Mouse (Mus musculus) stomach, embryonic 15.5 days (tissue): ENCODE measurements around the gene Ahsa1. TPM values are rescaled to one million over a fixed set of nuclear protein-coding genes. Genes with fewer than 3 reads are reported as not detected.
"Not testable (repeated sequence)": the region's sequence is repeated elsewhere in the genome, so short reads cannot be mapped to it uniquely, and the experiment has no call there.

Experiments used
- ATAC-seq: fragments of 200-750 bp; cut with Nextera tagmentation; 2 replicates; pipeline ENCODE4 v1.8.0; 2017; ENCODE audit warnings: low read depth, moderate number of reproducible peaks, moderate TSS enrichment; ENCODE audit not compliant: insufficient read depth, low FRiP score
- H3K27ac ChIP-seq: fragments of 300-500 bp; sonication (generic); 2 replicates; pipeline ENCODE4 v1.5.1; 2015; ENCODE audit warnings: mild to moderate bottlenecking, inconsistent platforms
- H3K27me3 ChIP-seq: fragments of 300-500 bp; sonication (generic); replicated peaks from 2 replicates; pipeline ENCODE4 v1.6.1; 2015; ENCODE audit warnings: inconsistent platforms
- H3K36me3 ChIP-seq: fragments of 300-500 bp; sonication (generic); 2 replicates; pipeline ENCODE4 v1.6.1; 2015; ENCODE audit warnings: inconsistent platforms
- H3K4me1 ChIP-seq: fragments of 300-500 bp; sonication (generic); 2 replicates; pipeline ENCODE4 v1.6.1; 2015; ENCODE audit warnings: inconsistent platforms
- H3K4me2 ChIP-seq: fragments of 300-500 bp; sonication (generic); 2 replicates; pipeline ENCODE4 v1.6.1; 2015; ENCODE audit warnings: mild to moderate bottlenecking, inconsistent platforms
- H3K4me3 ChIP-seq: fragments of 300-500 bp; sonication (generic); replicated peaks from 2 replicates; pipeline ENCODE4 v1.5.1; 2015; ENCODE audit warnings: inconsistent platforms
- H3K9ac ChIP-seq: fragments of 300-500 bp; sonication (generic); 2 replicates; pipeline ENCODE4 v1.6.1; 2015; ENCODE audit warnings: inconsistent platforms
- H3K9me3 ChIP-seq: fragments of 300-500 bp; sonication (generic); 2 replicates; pipeline ENCODE4 v1.6.1; 2016; ENCODE audit warnings: inconsistent platforms
- WGBS: fragments of 180-500 bp; shearing (Covaris S2); methylation state at CpG from one replicate; pipeline ENCODE4 v1.1.7; 2015; 5-methylcytosine and 5-hydroxymethylcytosine counted together
- polyA plus RNA-seq: library from polyadenylated mRNA; unstranded; fragments of >200 nt; fragmentation: Nextera tagmentation; extraction: Ambion mirVana; gene quantifications from 2 replicates; pipeline ENCODE4 v1.2.1, GENCODE M21; 2015

The Ahsa1 gene
- polyA plus RNA-seq, 1 experiment from 2014 or later = 206 TPM

DNA sequence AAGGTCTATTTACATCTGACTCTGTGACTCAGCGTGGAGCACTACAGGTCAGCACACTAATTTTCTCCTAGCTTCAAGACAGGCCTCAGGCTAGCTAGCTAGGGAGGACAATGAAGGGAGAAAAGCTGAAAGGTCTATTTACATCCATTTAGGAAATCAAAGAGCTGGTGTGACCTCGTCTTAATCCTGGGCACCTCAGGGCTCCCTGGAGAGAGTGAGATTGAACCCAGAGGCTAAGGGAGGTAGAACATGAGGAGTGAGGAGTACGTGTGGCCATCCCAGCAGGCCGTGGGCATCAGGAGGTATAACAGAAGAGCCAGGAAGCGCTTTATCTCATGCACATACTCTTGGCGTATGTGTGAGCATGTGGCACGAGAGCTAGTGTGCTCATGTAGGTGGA lies 17.4 kb downstream of the Ahsa1 start:
- ATAC-seq = no peak

DNA sequence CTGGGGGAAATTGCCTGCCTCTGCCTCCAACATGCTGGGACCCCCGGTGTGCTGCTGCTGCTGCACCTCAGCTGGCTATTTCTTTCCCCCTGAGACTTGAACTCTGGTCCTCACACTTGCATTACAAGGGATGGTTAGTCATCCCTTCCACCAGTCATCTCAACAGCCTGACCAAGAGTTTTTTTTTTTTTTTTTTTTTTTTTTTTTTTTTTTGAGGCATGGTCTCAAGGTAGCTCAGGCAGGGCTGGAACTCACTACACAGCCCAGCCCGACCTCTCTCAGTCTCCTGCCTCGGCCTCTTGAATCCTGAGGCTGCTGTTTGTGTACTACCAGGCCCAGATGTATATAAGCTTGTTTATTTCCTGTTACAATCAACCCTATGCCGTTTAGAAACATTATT lies 18.0 kb downstream of the Ahsa1 start:
- H3K4me3 ChIP-seq = no peak overlapping the region
- H3K4me2 ChIP-seq = no peak overlapping the region
- no peak overlapping the region for H3K27ac ChIP-seq
- no peaks in the 10 kb centered on the region for H3K36me3 ChIP-seq
- no peak for ATAC-seq
- no peak overlapping the region for H3K9ac ChIP-seq
- no peaks in the 10 kb centered on the region for H3K9me3 ChIP-seq
- H3K4me1 ChIP-seq = no peaks in the 10 kb centered on the region
- no peaks in the 10 kb centered on the region for H3K27me3 ChIP-seq
- 73% methylated on average over 4 of the region's 4 CpGs for WGBS

More for the DNA sequence above, 17.4 kb downstream of the Ahsa1 start:
- H3K9me3 ChIP-seq = no peaks in the 10 kb centered on the region
- no peaks in the 10 kb centered on the region for H3K4me1 ChIP-seq
- H3K4me3 ChIP-seq = no peak overlapping the region
- no peak overlapping the region for H3K4me2 ChIP-seq
- H3K9ac ChIP-seq = no peak overlapping the region
- H3K27me3 ChIP-seq = no peaks in the 10 kb centered on the region
- H3K27ac ChIP-seq = no peak overlapping the region
- H3K36me3 ChIP-seq = no peaks in the 10 kb centered on the region
- WGBS = 65% methylated on average over 7 of the region's 7 CpGs

DNA sequence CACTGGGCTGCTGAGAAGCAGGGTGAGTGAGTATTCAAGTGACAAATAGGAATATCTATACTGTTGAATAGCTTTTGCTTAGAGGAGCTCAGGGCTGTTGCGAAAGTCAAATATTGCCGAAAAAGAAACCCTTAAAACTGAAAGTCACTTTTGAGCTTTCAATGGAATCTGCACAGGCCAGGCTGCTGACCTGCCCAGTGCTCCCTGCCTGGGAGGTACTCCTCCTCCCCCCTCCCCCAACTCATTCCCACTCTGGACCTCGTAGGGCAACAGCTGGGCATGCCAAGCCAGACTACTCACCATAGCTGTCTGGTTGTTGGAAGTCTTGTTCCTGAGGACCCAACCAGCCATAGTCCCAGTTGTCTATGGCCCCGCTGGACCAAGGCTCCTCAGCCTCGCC lies 18.4 kb downstream of the Ahsa1 start:
- Histone ChIP-seq H3K27me3 (no peaks in the 10 kb centered on the region), H3K36me3 (no peaks in the 10 kb centered on the region), H3K9me3 (no peaks in the 10 kb centered on the region), H3K27ac (no peak overlapping the region), H3K4me3 (no peak overlapping the region), H3K4me2 (no peak overlapping the region), H3K9ac (no peak overlapping the region), H3K4me1 (no peaks in the 10 kb centered on the region)
- ATAC-seq = no peak
- 71% methylated on average over 5 of the region's 5 CpGs for WGBS

DNA sequence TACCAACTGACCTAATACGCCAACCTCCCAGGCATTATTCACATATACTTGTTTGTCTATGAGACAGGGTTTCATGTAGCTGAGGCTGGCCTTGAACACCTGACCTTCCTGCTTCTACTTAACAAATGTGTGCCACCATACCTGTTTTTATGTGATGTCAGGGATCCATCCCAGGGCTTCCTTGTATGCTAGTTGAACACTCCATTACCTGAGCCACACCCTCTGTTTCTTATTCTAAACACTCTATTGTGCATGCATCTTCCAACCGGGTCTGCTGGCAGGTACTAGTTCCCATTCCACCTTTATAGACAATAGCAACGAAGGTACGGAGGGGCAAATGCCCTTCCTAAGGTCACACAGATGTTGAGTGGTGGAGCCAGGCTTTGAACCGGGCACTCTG lies 22.8 kb downstream of the Ahsa1 start:
- H3K27me3 ChIP-seq = no peaks in the 10 kb centered on the region
- no peaks in the 10 kb centered on the region for H3K4me1 ChIP-seq
- no peaks in the 10 kb centered on the region for H3K36me3 ChIP-seq
- H3K27ac ChIP-seq = no peak overlapping the region
- ATAC-seq = no peak
- no peaks in the 10 kb centered on the region for H3K9me3 ChIP-seq
- H3K4me3 ChIP-seq = no peak overlapping the region
- H3K4me2 ChIP-seq = no peak overlapping the region
- 91% methylated on average over 5 of the region's 5 CpGs for WGBS
- H3K9ac ChIP-seq = no peak overlapping the region

DNA sequence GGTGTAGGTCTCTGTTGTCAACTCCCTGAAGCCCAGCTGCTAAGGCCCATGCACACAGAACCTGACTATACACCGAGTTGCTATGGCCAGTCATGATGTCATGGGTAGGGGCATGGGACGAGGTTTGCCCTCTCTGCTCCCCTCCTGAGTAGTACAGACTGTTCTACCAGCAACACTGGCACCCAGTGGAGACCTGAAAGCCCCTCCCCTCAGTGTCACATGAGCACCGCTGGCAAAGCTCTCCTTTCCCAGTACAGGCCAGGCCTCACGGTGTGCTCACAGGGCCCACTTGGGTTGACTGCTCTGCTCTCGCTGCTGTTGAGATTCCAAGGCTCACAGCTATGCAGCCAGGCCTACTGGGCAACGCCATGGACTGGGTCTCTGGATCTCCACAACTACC lies 27.7 kb downstream of the Ahsa1 start:
- Histone ChIP-seq H3K36me3 (no peaks in the 10 kb centered on the region), H3K9me3 (no peaks in the 10 kb centered on the region), H3K4me2 (no peak overlapping the region), H3K27ac (no peak overlapping the region), H3K9ac (no peak overlapping the region), H3K27me3 (peaks cover 2% of the 10 kb centered on the region; the same call in 1 of the 2 replicates), H3K4me1 (no peaks in the 10 kb centered on the region), H3K4me3 (no peak overlapping the region)
- no peak for ATAC-seq
- WGBS = 68% methylated on average over 6 of the region's 6 CpGs

DNA sequence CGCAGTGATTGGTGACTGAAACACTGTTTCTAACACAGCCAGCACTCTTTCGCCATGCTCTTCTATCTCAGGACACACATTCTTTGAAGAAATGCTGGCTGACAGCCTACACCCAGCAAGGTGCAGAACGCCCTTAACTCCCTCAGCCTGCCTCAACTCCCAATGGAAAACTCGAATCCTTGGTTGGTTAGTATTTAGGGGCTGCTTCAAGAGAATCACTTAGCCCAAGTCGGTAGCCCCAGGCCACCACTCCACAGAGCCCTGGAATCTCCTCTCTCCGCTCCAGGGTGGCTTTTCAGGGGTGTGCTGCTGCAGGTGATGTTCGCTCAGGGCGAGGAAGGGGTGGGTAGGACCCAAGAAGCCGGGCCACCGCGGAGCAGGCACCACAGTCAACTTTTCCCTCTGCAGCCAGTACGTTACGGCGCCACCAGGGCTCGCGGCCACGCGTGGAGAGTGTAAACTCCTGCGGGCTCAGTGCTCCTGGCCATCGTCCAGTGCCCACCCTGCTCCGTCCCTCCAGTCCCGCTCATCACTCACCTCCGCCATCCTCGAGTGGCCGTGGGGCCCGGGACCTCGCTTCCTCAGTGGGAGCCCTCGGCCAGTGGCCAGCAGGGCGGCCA lies 32.9 kb downstream of the Ahsa1 start:
- Histone ChIP-seq H3K4me3 (peak overlapping the region; percentile 72), H3K9ac (peak overlapping the region; percentile 37), H3K4me2 (peak overlapping the region; percentile 99), H3K36me3 (no peaks in the 10 kb centered on the region), H3K4me1 (peaks cover 9% of the 10 kb centered on the region; the same call in 1 of the 2 replicates), H3K9me3 (no peaks in the 10 kb centered on the region), H3K27me3 (peaks cover 6% of the 10 kb centered on the region), H3K27ac (no peak overlapping the region)
- ATAC-seq = peak; percentile 27; the same call in 1 of the 2 replicates
- WGBS = 8% methylated on average over 29 of the region's 29 CpGs

DNA sequence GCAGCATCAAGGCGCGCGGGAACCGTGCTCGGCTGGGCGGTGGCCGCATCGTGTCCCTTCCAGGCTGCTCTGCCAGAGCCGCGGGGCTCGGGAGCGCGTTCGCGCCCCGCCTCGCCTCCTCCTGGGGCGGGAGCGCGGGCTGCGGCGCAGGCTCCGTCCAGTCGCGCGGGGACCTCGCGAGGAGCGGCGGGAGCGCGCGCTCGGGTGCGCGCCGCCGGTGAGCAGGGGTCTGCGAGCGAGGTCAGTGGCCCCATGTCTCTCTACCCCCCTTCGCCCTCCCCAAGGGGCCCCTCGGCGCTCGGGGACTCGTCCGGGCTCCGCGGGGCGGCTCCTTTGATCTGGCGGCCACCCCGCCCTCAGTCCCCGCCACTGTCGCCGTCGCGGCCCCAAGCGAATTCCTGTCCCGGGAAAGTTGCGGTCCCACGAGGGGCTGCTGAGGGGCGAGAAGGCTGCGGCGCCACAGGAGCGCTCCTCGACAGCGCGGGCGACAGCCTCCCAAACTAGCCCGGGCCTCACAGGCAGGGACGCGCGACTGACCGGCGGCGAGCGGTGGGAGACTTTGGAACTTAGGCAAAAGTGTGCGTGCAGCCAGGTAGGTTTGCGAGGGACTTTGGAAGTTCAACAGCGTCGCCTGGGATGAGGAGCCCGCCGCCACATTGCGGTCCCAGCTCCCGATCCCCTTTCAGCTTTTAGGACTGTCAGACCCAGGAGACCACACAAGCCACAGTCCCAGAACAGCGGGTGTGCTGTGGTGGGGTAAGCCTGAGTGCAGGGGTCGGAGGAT lies 33.6 kb downstream of the Ahsa1 start, which contains the start of gene Ism2:
Gene Ism2 (minus strand): TSS at position 49 of the 784 bp plus-strand sequence.
- Histone ChIP-seq H3K27ac (no peak within 1 kb of the TSS), H3K4me3 (peak within 1 kb of the TSS; percentile 72), H3K27me3 (peaks cover 6% of the 10 kb centered on the region), H3K36me3 (no peaks in the 10 kb centered on the region), H3K4me2 (peak within 1 kb of the TSS; percentile 99), H3K4me1 (peaks cover 9% of the 10 kb centered on the region; the same call in 1 of the 2 replicates), H3K9me3 (no peaks in the 10 kb centered on the region), H3K9ac (peak within 1 kb of the TSS; percentile 37)
- peak; percentile 73 for ATAC-seq
- under 1% methylated on average over 84 of the region's 86 CpGs for WGBS

DNA sequence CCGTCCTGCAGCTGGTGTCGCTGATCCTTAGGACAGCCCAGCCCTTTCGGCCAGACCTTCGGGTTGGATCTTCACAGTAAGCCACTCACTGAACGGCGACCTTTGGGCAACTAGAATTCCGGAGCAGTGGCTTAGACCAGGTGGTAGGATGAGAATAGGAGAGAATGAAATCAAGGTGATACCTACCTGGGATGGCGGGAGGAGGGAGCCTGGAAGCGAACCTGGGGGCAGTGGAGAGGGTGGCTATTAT lies 34.1 kb downstream of the Ahsa1 start:
- peak overlapping the region; percentile 37; the same call in 1 of the 2 replicates for H3K9ac ChIP-seq
- peaks cover 6% of the 10 kb centered on the region for H3K27me3 ChIP-seq
- H3K36me3 ChIP-seq = no peaks in the 10 kb centered on the region
- no peak for ATAC-seq
- peak overlapping the region; percentile 72 for H3K4me3 ChIP-seq
- 2% methylated on average over 9 of the region's 9 CpGs for WGBS
- H3K27ac ChIP-seq = no peak overlapping the region
- no peaks in the 10 kb centered on the region for H3K9me3 ChIP-seq
- peaks cover 9% of the 10 kb centered on the region; the same call in 1 of the 2 replicates for H3K4me1 ChIP-seq
- peak overlapping the region; percentile 99 for H3K4me2 ChIP-seq

DNA sequence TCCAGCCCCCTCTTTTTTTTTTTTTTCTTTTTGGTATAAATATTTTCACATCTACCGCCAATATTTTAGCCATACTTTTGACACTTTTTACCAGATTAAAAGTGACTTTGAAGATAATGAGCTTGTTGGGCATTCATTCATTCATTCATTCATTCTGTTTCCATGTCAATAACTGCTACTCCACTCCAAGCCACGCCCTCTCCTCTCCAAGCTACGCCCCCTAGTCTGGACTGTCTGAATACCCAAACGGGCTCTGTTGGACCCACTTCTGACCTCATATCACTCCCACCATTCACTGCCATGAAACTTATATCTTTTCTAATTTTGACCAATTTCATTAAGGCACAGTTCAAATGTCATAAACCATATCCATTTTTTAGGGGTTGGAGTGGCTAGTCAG lies 34.9 kb downstream of the Ahsa1 start:
- ATAC-seq = no peak
- H3K27me3 ChIP-seq = peaks cover 6% of the 10 kb centered on the region
- no peak overlapping the region for H3K9ac ChIP-seq
- no peak overlapping the region for H3K4me2 ChIP-seq
- no peaks in the 10 kb centered on the region for H3K9me3 ChIP-seq
- no peaks in the 10 kb centered on the region for H3K36me3 ChIP-seq
- 48% methylated on average over 4 of the region's 4 CpGs for WGBS
- H3K4me1 ChIP-seq = peaks cover 9% of the 10 kb centered on the region; the same call in 1 of the 2 replicates
- no peak overlapping the region for H3K4me3 ChIP-seq
- H3K27ac ChIP-seq = no peak overlapping the region

DNA sequence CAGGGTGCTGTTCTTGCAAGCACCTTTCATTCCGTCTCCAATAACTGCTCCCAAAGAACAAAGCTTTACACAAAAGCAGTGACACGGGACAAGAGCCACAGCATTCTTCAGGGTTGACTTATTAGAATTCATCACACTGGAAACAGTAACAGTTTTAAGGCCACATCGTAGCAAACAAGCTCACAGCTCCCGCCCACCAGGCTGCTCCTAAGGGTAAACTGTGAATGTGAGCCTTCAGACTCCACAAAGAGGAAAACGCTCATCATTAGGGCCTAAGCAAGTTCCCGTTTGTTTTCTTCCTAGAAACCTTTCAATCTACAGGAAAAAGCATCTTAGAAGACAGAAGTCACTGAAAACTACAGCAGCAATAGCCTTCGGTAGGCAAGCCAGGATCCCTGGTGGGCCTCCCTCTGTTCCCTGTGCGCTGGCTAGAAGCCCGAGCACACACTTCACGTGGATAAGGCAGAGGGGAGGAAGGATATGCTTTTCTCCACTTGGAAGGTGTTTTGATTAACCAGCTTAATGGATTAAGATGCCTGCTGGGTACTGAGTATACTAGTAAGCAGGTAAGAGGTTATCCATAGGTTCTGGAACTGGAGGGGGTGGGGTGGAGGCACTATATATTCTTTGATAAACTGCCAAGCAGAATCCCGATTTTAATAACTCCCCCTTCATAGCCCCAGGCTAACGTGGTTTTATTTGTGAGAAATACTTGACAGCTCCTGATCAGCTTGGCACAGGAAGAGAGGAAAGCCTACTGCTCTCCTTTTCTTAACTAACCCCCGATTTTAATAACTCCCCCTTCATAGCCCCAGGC lies 39.7 kb downstream of the Ahsa1 start:
- Histone ChIP-seq H3K27ac (no peak overlapping the region), H3K4me3 (no peak overlapping the region), H3K36me3 (no peaks in the 10 kb centered on the region), H3K27me3 (no peaks in the 10 kb centered on the region), H3K9me3 (no peaks in the 10 kb centered on the region), H3K4me2 (no peak overlapping the region), H3K9ac (no peak overlapping the region), H3K4me1 (no peaks in the 10 kb centered on the region)
- ATAC-seq = no peak
- WGBS = 38% methylated on average over 13 of the region's 13 CpGs

DNA sequence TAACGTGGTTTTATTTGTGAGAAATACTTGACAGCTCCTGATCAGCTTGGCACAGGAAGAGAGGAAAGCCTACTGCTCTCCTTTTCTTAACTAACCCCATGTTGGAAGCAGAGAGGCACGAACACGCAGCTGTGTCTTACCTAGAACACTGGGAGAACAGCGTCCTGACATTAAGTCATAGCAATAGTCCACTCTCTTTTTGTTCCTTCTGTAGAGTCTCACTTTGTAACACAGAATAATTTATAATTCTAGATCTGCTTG lies 40.2 kb downstream of the Ahsa1 start:
- H3K9ac ChIP-seq, H3K4me1 ChIP-seq, H3K27ac ChIP-seq, ATAC-seq, H3K36me3 ChIP-seq, H3K4me3 ChIP-seq, H3K27me3 ChIP-seq, H3K4me2 ChIP-seq, H3K9me3 ChIP-seq: not testable (repeated sequence)
- WGBS = 81% methylated on average over 4 of the region's 4 CpGs

DNA sequence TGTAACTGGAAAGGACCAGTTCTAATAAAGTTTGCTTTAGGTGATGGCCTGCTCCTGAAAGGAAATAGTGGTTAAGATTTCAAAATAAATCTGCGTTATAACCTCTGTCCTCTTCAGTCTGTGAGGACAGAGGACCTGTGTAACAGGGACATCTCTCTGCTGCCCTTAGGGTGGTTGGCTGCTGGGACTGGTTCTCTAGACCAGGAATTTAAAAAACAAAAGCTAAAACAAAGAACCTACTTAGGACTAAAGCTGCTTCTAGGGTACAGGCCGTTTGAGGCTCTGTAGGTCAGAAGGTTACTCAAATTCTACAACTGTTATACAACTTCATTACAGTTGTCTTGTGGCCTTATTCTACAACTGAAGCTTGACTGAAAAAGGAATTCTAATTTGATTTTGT lies 46.8 kb downstream of the Ahsa1 start:
- Histone ChIP-seq H3K4me2 (no peak overlapping the region), H3K27ac (no peak overlapping the region), H3K9ac (no peak overlapping the region), H3K4me3 (no peak overlapping the region), H3K27me3 (no peaks in the 10 kb centered on the region), H3K9me3 (no peaks in the 10 kb centered on the region), H3K36me3 (peaks cover 5% of the 10 kb centered on the region; the same call in 1 of the 2 replicates), H3K4me1 (no peaks in the 10 kb centered on the region)
- no peak for ATAC-seq
- whole genome bisulfite sequencing = 80% methylated on average over 2 of the region's 2 CpGs
